Mouse (Mus musculus): ENCODE results near the gene Tas1r1.
A peak's percentile ranks its signal among the peaks of the same experiment; 100 is the strongest.

Gene Tas1r1

DNA sequence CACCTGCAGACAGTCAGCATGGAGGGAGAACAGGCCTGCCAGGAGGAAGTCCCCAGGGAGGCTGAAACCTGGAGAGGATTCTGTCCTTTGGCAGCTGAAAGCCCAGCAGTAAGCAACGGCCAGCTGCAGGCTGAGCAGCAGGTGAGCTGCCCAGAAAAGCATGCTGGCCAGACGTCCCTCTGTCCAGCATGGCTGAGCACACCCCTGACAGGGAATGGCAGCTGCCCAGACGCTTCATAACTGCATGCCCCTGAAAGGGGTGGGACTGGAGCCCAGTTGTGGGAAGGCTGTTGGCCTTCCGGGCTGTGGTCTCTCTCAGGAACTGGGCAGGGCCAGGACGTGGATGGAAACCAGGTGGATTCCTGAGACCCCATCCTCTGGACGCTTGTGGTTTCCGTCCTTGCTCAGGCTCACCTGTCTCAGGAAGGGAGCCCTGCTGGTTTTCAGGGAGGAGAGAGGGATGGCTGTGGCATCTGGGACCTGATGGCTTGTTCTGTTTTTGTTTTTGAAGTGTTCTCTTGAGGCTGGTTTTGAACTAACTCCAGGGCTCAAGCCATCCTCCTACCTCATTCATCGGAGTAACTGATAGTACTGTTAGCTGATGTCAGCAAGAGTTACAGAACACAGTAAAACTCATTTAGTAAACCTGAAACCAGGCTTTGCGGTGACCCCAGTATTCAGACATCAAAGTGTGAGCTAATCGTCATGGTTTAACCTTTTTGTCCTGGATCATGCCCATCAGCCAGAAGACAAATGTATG is at the start of gene Tas1r1:
Gene Tas1r1 (minus strand): TSS at position 344 of the 760 bp plus-strand sequence.
- DNase-seq = no peak

DNA sequence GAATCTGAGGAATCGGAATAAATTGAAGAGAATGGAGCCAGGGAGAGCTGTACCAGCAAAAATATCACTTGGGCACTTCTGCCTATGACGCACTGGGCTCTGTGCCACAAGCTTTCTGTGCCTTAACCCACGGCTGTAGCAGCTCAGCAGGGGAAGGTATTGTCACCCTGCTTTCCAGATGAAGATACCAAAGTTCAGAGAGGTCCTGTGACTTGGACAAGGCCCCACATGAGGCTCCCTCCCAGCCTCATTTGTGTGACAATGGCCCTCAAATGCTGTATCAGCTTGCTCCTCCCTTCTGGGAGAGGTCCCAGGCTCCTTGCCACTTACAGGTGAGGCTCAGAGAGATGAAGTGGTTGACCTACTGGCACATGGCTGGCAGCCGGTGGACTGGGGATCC is 49.8 kb upstream of the Tas1r1 start:
- DNase-seq = no peak

DNA sequence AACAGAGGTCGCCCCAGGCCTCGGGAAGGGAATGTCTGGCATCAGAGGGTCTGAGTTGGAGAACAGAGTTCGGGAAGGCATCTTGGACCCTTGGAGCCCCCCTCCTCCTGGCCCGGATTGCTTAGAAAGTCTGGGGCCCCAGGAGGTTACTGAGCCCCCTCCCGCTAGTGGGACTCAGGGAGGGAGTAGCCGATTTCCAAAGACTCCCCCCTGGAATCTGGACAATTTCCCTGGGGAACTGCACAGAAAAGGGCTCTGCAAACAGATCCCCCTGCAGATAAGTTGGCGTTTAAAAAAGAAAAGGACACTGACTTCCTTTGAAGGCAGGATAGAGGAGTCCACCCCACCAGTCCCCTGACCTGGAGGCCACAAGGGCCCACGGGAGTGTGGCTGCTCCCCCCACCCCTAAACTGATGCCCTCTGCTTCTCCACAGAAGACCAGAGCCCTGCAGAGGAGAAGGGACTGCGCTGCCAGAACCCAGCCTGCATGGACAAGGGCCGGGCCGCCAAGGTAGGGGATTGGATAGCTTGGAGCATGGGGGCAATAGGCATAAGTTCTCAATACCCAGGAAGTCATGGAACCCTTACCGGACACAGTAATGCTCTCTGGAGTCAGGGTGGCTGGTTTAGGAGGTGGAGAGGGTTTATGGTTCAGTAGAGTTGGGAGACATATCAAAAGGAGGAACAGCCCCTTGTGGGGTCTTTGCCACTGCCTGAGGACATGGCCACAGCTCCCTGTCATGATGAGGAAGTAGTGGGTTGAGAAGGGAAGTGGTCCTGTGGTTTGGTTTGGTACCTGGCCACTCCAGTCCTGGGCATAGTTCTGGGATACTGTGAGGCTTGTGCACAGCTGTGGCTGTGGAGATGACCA is 49.1 kb upstream of the Tas1r1 start:
- DNase-seq = no peak

DNA sequence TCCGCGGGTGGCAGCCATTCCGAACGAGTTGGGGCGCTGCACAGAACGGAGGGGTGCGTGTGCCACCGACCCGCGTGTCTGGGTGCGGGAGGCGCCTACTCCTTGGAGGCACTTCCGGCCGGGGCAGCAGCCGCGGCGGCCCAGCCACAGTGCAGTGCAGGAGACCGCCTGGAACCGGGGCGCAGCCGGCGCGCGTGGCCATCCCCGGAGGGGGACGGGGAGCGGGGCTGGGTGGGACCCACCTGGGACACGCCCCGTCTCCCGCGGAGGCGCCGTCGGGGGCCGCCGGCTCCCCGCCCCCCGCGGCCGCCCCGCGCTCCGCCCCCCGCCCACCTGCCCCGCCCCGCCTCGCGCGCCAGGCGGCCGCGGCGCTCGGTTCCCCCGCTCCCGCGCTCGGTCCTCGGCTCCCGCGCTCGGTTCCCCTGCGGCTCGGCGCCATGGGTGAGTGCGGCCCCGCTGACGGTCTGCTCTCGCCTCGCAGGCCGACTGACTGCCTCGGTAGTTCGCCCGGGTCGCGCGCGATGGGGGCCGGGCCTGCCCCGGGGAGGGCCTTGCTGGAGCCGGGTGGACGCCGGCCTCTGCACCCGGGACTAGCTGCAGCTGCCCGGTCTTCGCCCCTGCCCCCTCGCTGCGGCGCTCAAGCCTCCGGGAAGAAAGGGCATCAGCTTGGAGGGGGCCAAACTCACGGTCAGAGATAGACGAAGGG is 48.3 kb upstream of the Tas1r1 start:
- DNase-seq = peak; percentile 68

DNA sequence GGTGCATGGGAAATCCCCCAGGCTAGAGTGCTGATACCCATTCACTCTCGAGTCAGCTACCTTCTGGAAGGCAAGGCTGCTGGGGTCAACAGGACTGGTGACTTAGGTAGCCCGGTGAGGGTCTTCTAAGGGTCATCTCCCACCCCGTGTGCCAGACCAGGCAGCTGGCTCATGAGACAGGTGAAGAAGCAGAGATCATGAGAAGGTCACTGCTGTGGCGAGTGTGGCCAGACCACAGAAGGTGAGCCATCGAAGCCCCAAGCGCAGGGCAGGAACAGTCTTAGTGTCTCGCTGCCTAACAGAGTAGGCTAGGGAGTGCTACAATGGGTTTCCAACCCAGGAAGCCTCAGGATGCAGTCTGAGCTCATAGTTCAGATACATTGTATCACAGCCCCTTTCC is 46.2 kb upstream of the Tas1r1 start:
- no peak for DNase-seq

DNA sequence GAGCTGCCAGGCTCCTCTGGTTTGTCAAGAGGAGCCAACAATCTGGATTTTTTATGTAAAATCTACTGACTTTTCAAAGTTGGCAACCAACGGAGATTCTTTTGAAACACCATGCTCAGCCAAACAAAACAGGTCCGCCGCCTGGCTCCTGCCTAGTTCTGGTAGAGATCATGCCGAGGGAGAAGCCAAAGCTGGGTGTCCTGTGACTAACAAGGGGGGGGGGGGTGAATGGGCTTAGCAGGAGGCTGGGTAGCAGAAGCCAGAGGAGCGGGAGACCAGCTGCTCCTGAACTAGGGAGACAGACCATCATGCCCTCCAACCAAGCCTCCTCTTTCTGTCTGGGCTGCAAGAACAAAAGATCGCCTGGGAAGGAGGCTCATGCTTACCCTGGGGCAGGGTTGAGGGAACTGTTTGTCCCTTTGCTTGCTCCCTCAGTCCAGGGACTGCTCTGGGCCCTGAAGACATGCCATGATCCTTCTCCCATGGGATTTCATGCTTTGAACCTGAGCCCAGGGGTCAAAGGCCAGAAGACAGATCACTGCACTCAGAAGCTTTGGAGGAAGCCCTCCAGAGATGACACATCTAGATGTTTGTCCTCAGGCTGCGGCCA is 45.3 kb upstream of the Tas1r1 start:
- no peak for DNase-seq

DNA sequence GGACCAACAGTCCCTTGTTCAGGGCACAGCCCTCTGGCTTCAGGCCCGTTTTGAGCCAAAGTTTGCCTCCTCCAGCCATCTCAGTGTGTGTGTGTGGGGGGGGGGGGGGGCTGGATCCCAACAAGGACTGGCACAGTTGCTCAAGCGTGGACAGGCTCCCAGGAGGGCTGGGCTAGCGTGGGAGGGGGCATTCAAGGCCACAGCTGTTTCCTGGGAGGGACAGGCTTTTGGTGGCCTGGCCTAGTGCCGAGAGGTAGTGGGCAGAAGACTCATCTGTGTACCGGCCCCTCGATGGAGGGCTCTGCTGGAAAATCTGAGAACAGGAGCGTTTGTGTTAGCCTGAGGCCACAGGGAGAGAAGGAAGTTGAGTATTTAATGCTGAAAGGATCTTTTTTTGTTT is 41.6 kb upstream of the Tas1r1 start:
- DNase-seq = no peak

DNA sequence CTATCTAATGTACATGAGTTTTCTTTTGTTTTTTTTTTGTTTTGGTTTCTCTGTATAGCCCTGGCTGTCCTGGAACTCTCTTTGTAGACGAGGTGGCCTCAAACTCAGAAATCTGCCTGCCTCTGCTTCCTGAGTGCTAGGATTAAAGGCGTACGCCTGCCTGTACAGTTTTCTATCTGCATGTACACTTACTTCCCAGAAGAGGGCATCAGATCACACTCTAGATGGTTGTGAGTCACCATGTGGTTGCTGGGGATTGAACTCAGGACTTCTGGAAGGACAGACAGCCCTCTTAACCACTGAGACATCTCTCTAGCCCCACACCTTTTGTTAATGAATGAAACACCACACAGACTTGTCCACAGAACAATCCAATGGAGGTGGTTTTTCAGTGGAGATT is 40.9 kb upstream of the Tas1r1 start:
- no peak for DNase-seq

DNA sequence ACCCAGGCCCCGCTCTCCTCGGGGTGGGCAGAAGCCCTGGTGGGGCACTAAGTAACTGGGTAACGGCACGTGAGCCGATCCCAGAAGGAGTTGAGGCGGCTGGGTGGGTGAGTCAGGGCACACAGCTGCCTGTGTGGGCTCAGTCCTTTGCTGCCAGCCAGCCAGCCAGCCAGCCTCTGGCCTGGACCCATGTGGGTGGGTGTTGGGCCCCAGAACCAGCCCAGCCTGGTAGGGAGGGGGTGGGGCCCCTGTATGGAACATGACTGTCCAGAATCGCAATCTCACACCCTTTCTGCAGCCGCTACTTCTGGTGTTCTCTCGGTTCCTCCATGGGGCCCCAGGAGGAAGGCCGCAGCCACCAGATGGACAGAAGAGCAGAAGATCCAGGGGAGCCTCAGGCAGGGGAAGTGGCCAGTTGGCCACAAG is 39.8 kb upstream of the Tas1r1 start:
- DNase-seq = no peak

DNA sequence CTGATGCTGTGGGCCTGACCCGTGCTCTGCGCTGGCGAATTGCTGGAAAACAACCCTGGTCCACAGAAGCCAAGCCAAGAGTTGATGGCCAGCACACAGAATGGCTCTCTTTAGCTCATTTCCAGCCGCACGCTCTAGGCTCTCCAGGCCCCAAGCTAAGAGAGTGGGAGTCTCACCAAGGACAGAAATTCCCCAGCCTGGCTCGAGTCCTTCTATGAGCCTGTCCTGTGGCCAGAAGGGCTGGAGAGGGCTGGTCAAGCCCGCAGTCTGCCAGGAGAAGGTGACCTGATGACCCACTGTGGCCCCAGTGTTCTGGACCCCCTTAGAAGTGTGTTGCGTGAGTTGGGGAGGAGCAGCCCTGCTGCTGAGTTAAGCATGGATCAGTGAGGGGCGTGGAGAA is 38.8 kb upstream of the Tas1r1 start:
- DNase-seq = no peak

DNA sequence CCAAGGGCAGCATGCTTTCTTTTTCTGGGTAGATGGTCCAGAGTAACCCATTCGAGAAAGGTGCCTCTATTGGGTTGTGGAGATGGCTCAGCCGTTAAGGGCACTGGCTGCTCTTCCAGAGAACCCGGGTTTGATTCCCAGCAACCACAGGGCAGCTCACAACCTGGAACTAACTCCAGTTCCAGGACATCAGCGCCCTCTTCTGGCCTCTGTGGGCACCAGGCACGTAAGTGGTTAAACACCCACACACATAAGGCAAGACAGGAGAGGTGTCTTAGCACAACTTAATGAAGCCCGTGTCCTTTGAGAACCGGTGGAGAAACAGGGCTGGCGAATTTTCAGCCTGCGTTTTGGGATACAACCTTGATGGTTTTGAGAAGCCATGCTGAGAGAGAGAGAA is 36.2 kb upstream of the Tas1r1 start:
- DNase-seq = no peak

DNA sequence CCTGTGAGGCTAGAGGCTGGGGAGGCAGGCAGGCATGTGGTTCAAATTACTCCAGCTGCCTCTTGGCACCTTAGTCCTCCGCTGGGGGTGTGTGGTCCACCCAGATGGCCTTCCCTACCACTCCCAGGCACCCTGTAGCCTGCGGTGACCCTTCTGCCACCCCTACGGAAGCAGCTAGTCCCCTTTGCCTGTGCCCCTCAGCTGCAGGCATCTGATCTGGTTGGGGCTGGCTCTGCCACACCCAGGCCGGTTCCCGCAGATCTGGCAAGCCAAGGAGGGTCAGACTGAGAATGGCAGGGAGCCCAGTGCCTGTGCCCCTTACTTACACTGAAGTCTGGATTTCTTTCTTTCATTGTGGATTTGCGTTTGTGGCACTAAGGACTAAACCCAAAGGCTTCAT is 35.3 kb upstream of the Tas1r1 start:
- no peak for DNase-seq

DNA sequence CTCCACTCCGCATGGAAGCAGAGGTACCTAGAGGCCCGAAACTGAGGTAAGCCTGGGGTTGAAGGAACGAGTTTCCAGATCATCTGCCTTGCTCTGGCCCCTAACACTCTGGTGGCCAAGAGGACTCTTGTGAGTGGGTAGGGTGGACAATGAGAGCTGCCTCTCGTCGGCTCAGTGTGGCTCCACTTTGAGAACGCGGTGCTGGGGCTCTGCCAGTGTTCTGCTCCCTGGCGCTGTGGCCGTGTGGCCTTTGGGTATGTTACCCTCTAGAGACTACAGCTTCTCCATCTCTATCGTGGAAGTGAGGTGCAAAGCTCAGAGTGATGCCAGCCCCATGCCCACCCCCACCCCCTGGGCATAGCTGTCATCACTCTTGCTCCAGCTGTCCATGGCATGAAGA is 34.3 kb upstream of the Tas1r1 start:
- DNase-seq = no peak

DNA sequence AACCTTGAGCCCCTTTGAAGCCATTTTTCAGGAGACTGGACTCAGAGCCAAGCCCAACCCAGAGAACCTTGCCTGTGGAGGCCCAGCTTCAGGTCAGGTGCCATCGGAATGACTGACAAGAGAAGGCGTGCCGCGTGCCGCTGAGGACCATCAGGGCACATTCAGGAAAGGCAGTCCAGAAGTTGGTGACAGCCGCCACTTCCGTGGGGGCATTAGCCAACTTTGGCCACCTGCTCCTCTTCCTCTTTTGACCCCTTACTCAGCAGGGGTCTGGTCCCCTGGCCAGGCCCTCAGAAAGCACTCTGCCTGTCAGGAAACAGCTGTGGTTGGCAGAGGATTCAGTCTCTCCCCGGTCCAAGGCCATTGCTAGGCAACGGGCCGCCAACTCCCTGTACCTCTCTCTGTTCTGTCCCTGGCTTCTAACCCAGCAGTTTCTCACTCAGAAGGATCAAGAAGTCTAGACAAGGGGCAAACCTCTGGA is 33.8 kb upstream of the Tas1r1 start, which contains the start of gene Plekhg5:
Gene Plekhg5 (plus strand): TSS at position 378 of the 481 bp plus-strand sequence.
- DNase-seq = no peak

DNA sequence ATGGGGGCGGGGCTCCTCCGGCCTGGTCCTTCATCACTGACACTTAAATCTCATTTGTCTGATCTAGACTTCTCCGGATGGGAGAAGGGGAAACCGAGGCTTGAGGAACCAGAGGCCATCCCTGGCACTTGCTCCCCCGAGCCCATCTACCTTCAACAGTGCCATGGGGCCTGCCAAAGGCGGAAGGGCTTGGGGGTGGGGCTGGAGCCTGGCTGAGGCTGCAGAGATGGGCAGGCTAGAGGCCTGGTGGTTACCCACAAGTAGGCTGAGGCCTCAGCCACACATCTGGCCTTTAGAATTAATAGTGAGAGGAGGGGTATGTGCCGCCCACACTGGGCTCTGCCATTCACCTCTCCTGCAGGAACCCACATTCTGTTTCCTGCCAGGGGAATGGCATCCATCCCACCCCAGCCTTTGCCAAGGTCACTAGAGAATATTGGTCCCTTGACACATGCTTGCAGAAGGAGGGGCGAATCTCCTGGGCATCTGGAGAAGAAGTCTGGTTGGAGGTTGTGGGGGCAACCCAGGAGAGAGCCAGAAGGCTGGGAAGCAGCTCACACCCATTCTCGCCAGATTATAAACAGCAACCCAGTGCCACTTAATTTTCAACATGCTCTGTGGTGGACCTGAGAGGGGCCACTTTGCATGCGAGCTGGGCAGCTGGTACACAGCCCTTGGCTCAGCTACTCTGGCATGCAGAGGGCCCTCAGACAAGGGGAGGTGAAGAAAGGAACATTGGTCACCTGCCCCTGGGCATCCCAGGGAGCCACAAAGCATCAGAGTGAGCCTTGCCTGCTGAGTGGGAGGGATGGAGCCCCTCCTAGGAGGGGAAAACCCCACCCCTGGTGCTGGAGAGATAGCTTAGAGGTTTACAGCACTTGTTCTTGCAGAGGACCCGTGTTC is 32.4 kb upstream of the Tas1r1 start:
- no peak for DNase-seq

DNA sequence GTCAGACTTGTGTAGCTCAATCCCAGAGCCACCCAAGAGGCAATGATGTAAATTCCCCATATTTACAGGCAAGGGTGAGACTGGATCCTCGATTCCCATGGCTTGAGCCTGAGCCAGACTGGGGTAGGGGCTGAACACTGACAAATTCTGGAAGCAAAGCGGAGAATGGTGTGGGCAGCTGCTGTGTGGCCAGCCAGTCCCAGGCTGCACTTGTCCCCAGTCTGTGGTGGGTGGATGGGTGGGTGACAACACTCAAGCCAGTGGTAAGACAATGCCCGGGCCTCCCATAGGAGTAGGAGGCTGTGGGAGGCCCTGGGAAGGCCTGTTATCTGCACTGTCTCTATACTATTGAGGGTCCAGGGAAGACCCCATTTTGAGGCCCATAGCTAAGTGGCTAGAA is 30.9 kb upstream of the Tas1r1 start:
- no peak for DNase-seq

DNA sequence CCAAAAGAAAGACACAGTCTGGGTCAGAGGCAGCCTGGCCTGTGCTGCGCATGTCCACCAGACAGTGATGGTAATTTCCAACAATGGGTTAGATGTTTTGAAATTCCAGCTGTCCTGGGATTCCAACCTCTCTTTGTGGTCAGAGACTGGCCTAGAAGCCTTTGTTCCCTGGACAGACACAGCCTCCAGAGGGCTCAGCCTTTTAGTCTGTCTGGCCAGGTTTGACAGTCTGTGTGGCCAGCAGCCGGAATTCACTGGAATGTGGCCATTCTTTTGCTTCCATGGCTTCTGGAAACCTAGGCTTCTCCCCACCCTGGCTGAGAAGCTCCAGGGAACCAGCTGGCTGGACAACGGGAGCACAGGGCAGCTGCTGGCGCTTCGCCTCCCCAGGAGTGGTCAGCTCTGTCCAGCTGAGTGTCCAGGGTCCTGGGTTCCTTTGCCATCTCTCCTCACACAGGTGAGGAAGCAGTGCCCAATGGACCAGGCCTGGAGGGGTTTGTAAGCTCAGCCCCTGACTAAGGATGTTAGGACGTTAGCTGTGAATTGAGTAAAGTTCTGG is 29.9 kb upstream of the Tas1r1 start:
- no peak for DNase-seq

DNA sequence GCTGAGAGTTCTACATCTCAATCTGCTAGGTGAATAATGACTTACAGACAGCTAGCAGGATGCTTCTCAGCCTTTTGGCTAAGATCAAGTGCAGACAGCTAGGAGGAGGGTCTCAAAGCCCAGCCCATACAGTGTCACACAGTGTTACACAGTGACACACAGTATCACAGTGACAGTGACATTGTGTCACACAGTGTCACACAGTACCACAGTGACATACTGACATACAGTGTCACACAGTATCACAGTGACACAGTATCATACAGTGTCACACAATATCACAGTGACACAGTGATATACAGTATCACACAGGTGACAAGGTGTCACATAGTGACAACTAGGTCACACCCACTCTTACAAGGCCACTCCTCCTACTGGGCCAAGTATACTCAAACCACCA is 28.9 kb upstream of the Tas1r1 start:
- no peak for DNase-seq

DNA sequence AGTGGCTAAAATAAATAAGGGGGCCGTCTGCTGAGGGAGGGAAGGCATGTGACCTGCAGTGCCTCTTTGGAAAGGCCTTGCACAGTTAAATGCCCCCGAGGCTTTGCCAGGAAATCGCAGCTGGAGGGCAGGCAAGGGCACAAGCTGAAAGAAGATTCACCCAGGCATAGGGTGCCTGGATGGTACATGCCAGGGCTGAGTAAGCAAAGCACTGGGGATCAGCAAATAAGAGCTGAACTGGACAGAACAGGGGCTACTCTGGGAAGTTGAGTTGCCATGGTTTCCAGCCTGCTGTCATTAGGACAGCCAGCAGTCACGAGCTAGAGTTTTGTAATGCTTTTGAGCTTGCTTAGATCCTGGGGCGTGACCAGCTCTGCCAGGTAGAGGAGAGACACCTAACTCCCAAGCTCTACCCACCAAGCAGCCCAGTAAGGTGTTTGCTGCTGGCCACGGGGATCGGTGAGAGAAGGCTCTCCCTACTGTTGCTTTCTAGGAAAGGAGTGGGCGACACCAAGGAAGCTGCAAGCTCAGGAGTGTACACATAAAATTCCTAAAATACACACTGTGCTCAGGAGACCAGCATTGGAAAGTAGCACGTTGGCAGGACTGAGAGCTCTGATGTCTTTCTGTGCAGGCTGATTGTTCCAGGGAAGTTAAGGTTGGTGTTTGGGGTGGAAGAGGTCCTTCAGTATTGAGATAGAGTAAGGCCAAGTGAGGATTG is 24.2 kb upstream of the Tas1r1 start:
- DNase-seq = no peak

DNA sequence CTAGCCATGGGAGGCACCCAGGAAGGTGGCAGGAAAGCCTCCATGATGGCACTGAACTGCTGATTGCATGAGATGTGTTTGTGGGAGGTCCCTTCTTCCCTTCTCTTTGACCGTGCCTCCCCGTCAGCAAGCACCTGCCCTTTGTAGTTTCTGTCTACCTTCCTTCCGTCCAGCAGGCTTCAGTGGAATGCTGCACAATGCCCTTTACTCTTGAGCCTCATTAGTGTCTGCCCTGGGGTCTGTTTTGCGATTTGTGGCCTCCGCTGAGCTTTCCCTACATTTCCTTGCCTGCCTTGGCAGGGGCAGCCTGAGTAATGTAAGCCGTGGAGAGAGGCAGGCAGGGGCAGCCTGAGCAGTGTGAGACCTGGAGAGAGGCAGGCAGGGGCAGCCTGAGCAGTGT is 6.2 kb upstream of the Tas1r1 start:
- no peak for DNase-seq

DNA sequence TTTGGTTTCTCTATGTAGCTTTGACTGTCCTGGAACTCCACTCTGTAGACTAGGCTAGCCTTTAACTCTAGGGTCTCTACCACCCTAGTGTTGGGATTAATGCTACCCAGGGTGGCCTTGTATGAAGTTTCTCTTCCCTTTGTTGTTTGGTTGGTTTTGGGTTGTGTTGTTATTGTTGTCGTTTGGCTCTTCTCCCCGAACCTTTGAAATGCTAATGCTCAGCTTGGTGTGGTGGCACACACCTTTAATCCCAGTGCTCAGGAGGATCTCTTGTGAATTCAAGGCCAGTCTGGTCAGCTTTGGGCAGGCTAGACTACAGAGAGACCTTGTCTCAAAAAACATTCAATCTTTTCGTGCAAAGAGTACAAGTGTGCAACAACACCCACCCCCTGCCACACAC is 4.8 kb upstream of the Tas1r1 start:
- DNase-seq = no peak
